Mouse (Mus musculus): ENCODE measurements around the gene Syt1.

GRCm38 (mm10) chr10:108531641-108532040 lies 479.1 kb downstream of the Syt1 start:
- TF ChIP-seq MAFK (IDR thresholded peaks at IDR 0.05; ENCODE audit: insufficient read depth, low read depth, low read length), result no peak
- TF ChIP-seq ZNF384 (IDR thresholded peaks at IDR 0.05; ENCODE audit: low read depth, low read length), result no peak
- no peak for TF ChIP-seq CHD2 (IDR thresholded peaks at IDR 0.05; ENCODE audit: low read depth, low read length)
